Mouse (Mus musculus): Measurements from ENCODE around the gene Tgfa.

DNA sequence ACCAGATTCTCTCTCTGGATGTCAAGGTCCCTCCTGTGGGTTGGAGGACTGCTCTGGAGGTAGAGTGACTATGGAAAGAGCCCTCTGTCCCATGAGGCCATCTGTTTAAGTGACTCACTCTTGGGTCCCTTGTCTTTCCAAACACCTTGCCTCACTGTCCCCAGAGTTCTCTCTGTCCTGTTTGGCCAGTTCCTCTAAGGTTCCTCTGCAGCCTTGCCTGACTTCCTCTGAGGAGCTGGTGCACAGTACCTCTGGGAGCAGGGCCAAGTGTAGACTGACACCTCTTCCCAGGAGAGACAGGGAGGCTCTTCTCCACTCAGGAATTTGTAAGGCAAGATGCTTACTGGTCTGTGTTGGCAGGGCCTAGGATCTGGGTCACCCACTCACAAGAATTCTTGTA lies 30.6 kb downstream of the Tgfa start:
- no peak for TF ChIP-seq POLR2A (IDR thresholded peaks at IDR 0.05; ENCODE audit: extremely low read depth, insufficient read depth, low read length)
- no peak for TF ChIP-seq CTCF (IDR thresholded peaks at IDR 0.05; ENCODE audit: extremely low read depth, insufficient read depth, low read length)
